Mouse (Mus musculus) macrophage (primary cell): ENCODE measurements around the gene Prdx2. TPM values are rescaled to one million over a fixed set of nuclear protein-coding genes. Genes with fewer than 3 reads are reported as not detected.

ENCODE experiments used
- polyA plus RNA-seq: library from polyadenylated mRNA; stranded (reverse); fragments of 250-400 nt; gene quantifications from 3 replicates; pipeline ENCODE4 v1.2.4, GENCODE M21; 2018; ENCODE audit warnings: inconsistent platforms

The Prdx2 gene
- polyA plus RNA-seq, 1 experiment from 2014 or later = 77.7 TPM

Other genes with a start within 250 kb of the Prdx2 start
- not detected in 3 replicates for gene G430095P16Rik, start 246.6 kb upstream of the Prdx2 start, polyA plus RNA-seq
- 3.6 to 6.9 TPM (median 4.3 TPM) in 3 replicates for gene Nfix, start 169.2 kb upstream of the Prdx2 start, polyA plus RNA-seq
- 1.2 to 3.3 TPM (median 2.9 TPM) in 3 replicates for gene Dand5, start 146.8 kb upstream of the Prdx2 start, polyA plus RNA-seq
- 5.8 to 13.9 TPM (median 8.6 TPM) in 3 replicates for gene Gadd45gip1, start 138.1 kb upstream of the Prdx2 start, polyA plus RNA-seq
- 49.2 to 87.2 TPM (median 79.3 TPM) in 3 replicates for gene Rad23a, start 128.9 kb upstream of the Prdx2 start, polyA plus RNA-seq
- 836 to 3,382 TPM (median 1,154 TPM) in 3 replicates for gene Calr, start 122.7 kb upstream of the Prdx2 start, polyA plus RNA-seq
- gene Farsa, start 112.6 kb upstream of the Prdx2 start, polyA plus RNA-seq = 24.5 to 43.1 TPM (median 29.5 TPM) in 3 replicates
- gene Syce2, start 97.5 kb upstream of the Prdx2 start, polyA plus RNA-seq = 7.0 to 30.9 TPM (median 18.1 TPM) in 3 replicates
- gene Gcdh, start 75.7 kb upstream of the Prdx2 start, polyA plus RNA-seq = 11.1 to 13.7 TPM (median 12.0 TPM) in 3 replicates
- gene Klf1, start 67.7 kb upstream of the Prdx2 start, polyA plus RNA-seq = 0.09 TPM in 1 of 3 replicates, not detected in the others
- gene Dnase2a, start 61.0 kb upstream of the Prdx2 start, polyA plus RNA-seq = 160 to 211 TPM (median 178 TPM) in 3 replicates
- 0.04 to 0.06 TPM in 2 of 3 replicates, not detected in the other for gene Mast1, start 32.2 kb upstream of the Prdx2 start, polyA plus RNA-seq
- not detected in 3 replicates for gene Rtbdn, start 22.6 kb upstream of the Prdx2 start, polyA plus RNA-seq
- not detected in 3 replicates for gene Gm49661, start 154 bp upstream of the Prdx2 start, polyA plus RNA-seq
- gene Rnaseh2a, start 180 bp downstream of the Prdx2 start, polyA plus RNA-seq = 15.9 to 39.3 TPM (median 26.2 TPM) in 3 replicates
- gene Junb, start 9.1 kb downstream of the Prdx2 start, polyA plus RNA-seq = 26.1 to 86.4 TPM (median 61.3 TPM) in 3 replicates
- gene Hook2, start 21.0 kb downstream of the Prdx2 start, polyA plus RNA-seq = 4.9 to 10.9 TPM (median 6.1 TPM) in 3 replicates
- gene Best2, start 44.9 kb downstream of the Prdx2 start, polyA plus RNA-seq = not detected in 3 replicates
- 120 to 138 TPM (median 122 TPM) in 3 replicates for gene Asna1, start 55.7 kb downstream of the Prdx2 start, polyA plus RNA-seq
- gene Trir, start 57.2 kb downstream of the Prdx2 start, polyA plus RNA-seq = 143 to 170 TPM (median 168 TPM) in 3 replicates
- 14.1 to 30.6 TPM (median 26.6 TPM) in 3 replicates for gene Tnpo2, start 67.3 kb downstream of the Prdx2 start, polyA plus RNA-seq
- gene Fbxw9, start 90.5 kb downstream of the Prdx2 start, polyA plus RNA-seq = 4.8 to 12.5 TPM (median 8.4 TPM) in 3 replicates
- not detected in 3 replicates for gene Gm5741, start 98.4 kb downstream of the Prdx2 start, polyA plus RNA-seq
- gene Dhps, start 102.2 kb downstream of the Prdx2 start, polyA plus RNA-seq = 28.6 to 47.4 TPM (median 37.1 TPM) in 3 replicates
- gene Wdr83os, start 111.2 kb downstream of the Prdx2 start, polyA plus RNA-seq = 66.3 to 79.6 TPM (median 68.7 TPM) in 3 replicates
- gene Wdr83, start 111.7 kb downstream of the Prdx2 start, polyA plus RNA-seq = 13.5 to 19.5 TPM (median 15.7 TPM) in 3 replicates
- gene Man2b1, start 113.7 kb downstream of the Prdx2 start, polyA plus RNA-seq = 375 to 585 TPM (median 491 TPM) in 3 replicates
- 1.2 to 2.6 TPM (median 1.4 TPM) in 3 replicates for gene Zfp791, start 153.5 kb downstream of the Prdx2 start, polyA plus RNA-seq
- gene Cks1brt, start 182.3 kb downstream of the Prdx2 start, polyA plus RNA-seq = not detected in 3 replicates